Mouse (Mus musculus) myocyte (in vitro differentiated cells): ENCODE data around the gene Gipc1. TPM values are rescaled to one million over a fixed set of nuclear protein-coding genes. Genes with fewer than 3 reads are reported as not detected.

ENCODE experiments used
- H3K27me3 ChIP-seq: one replicate; pipeline ENCODE4 v1.6.1; 2011; ENCODE audit not compliant: control insufficient read depth, insufficient read depth, insufficient read length
- H3K36me3 ChIP-seq: one replicate; pipeline ENCODE4 v1.6.1; 2011; ENCODE audit not compliant: control insufficient read depth, insufficient read depth
- H3K4me2 ChIP-seq: one replicate; pipeline ENCODE4 v1.6.1; 2011; ENCODE audit warnings: low read depth, control low read depth
- H3K4me3 ChIP-seq: one replicate; pipeline ENCODE4 v1.5.1; 2011; ENCODE audit warnings: mild to moderate bottlenecking, control low read depth, moderate library complexity
- H3K79me2 ChIP-seq: one replicate; pipeline ENCODE4 v1.6.1; 2011; ENCODE audit not compliant: control insufficient read depth, insufficient read depth
- H3ac ChIP-seq: one replicate; pipeline ENCODE4 v1.6.1; 2011; ENCODE audit not compliant: control insufficient read depth, insufficient read length
- CEBPB ChIP-seq: IDR thresholded peaks from 2 replicates; pipeline ENCODE4 v1.6.1; 2011; ENCODE audit warnings: mild to moderate bottlenecking, moderate library complexity; ENCODE audit not compliant: poor library complexity, insufficient read depth, severe bottlenecking
- E2F4 ChIP-seq: IDR thresholded peaks from one replicate; pipeline ENCODE4 v1.6.1; 2011; ENCODE audit warnings: mild to moderate bottlenecking, control low read depth, moderate library complexity; ENCODE audit not compliant: insufficient read depth
- MAX ChIP-seq: IDR thresholded peaks from one replicate; pipeline ENCODE4 v1.6.1; 2011; ENCODE audit warnings: low read depth, mild to moderate bottlenecking, control low read depth
- MYOD1 ChIP-seq, 3 experiments: IDR thresholded peaks; one replicate each; pipeline ENCODE4 v1.6.1; 2011; ENCODE audit warnings: control low read depth in 2 of 3, low read depth in 2 of 3, mild to moderate bottlenecking in 2 of 3, moderate library complexity in 1 of 3; ENCODE audit not compliant: insufficient read length in 2 of 3, control insufficient read depth in 1 of 3
- MYOG ChIP-seq, 3 experiments: IDR thresholded peaks; one replicate each; pipeline ENCODE4 v1.6.1; 2011; ENCODE audit warnings: control low read depth in 2 of 3, low read depth in 2 of 3, mild to moderate bottlenecking in 2 of 3; ENCODE audit not compliant: insufficient read length in 2 of 3, control insufficient read depth in 1 of 3, insufficient read depth in 1 of 3
- POLR2A ChIP-seq: IDR thresholded peaks from one replicate; pipeline ENCODE4 v1.6.1; 2011; ENCODE audit warnings: low read depth, mild to moderate bottlenecking, control low read depth, moderate library complexity; ENCODE audit not compliant: insufficient read length
- POLR2AphosphoS2 ChIP-seq: IDR thresholded peaks from one replicate; pipeline ENCODE4 v1.6.1; 2011; ENCODE audit warnings: low read depth, control low read depth; ENCODE audit not compliant: insufficient read length
- REST ChIP-seq: IDR thresholded peaks from one replicate; pipeline ENCODE4 v1.6.1; 2011; ENCODE audit warnings: mild to moderate bottlenecking, control low read depth, moderate library complexity; ENCODE audit not compliant: insufficient read depth, insufficient read length
- SRF ChIP-seq: IDR thresholded peaks from one replicate; pipeline ENCODE4 v1.6.1; 2011; ENCODE audit warnings: low read depth; ENCODE audit not compliant: control insufficient read depth, insufficient read length
- TCF12 ChIP-seq: IDR thresholded peaks from one replicate; pipeline ENCODE4 v1.6.1; 2011; ENCODE audit warnings: mild to moderate bottlenecking, control low read depth; ENCODE audit not compliant: poor library complexity, insufficient read depth, severe bottlenecking
- TCF3 ChIP-seq: IDR thresholded peaks from one replicate; pipeline ENCODE4 v1.6.1; 2011; ENCODE audit warnings: low read depth, control low read depth; ENCODE audit not compliant: insufficient read length
- USF1 ChIP-seq: IDR thresholded peaks from one replicate; pipeline ENCODE4 v1.6.1; 2011; ENCODE audit warnings: low read depth, mild to moderate bottlenecking, control low read depth, moderate library complexity
- polyA plus RNA-seq: library from polyadenylated mRNA; unstranded; fragments of >200 nt; fragmentation: generic; extraction: Trizol; gene quantifications from one replicate; pipeline ENCODE4 v1.2.1, GENCODE M21; 2012; ENCODE audit warnings: missing spikeins

Gene Gipc1
- polyA plus RNA-seq, 1 experiment, result 85.5 TPM

DNA sequence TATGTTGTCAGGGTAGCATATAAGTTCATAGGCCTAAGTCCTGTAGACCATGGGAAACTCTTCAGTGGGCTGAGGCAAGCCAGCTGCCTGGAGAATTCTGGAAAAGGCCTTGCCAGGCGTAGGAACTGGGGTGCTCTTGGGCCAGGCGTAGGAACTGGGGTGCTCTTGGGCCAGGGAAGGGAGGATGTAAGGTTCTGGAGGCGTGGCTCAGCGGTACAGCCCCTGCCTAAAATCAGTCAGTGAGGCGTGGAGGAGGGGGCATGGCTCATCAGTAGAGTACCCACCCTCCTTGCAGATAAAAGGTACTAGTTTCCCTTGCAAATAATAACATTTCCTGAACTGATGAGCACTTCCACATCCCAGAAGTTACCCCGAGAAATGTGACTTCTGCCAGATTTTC lies 2.2 kb downstream of the Gipc1 start:
- Histone ChIP-seq H3K4me3 (no peak overlapping the region), H3K36me3 (no peaks in the 10 kb centered on the region), H3K79me2 (peaks cover 14% of the 10 kb centered on the region), H3ac (no peak overlapping the region), H3K27me3 (no peaks in the 10 kb centered on the region), H3K4me2 (no peak overlapping the region)
- TF ChIP-seq MAX (no peak), TCF12 (no peak), REST (no peak), POLR2A (no peak), CEBPB (no peak), POLR2AphosphoS2 (no peak), E2F4 (no peak), MYOG (IDR thresholded peaks at IDR 0.05; ENCODE audit: control insufficient read depth in 1 of 3, insufficient read depth in 1 of 3, insufficient read length in 2 of 3, low read depth in 2 of 3) (no peak), SRF (no peak), TCF3 (no peak), MYOD1 (IDR thresholded peaks at IDR 0.05; ENCODE audit: control insufficient read depth in 1 of 3, insufficient read length in 2 of 3, low read depth in 2 of 3) (no peak), USF1 (no peak)

DNA sequence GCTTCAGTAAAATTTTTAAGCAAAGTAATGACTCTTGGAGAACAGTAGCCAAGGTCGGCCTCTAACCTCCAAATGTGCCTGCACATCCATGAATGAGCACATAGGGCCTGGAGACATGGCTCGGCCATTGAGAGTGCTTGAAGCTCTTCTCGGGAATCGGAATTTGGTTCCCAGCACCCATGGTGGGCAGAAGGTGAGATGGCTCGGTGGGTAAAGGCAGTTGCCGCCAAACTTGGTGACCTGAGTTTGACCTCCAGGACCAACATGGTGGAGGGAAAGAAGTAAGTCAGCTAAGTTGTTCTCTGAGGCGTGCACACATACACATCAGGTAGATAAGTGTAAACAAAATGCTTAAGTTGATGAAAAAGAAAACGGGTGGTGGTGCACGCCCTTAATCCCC lies 3.6 kb downstream of the Gipc1 start:
- Histone ChIP-seq H3K79me2 (peaks cover 14% of the 10 kb centered on the region), H3K27me3 (no peaks in the 10 kb centered on the region), H3K4me2 (no peak overlapping the region), H3K4me3 (no peak overlapping the region), H3K36me3 (no peaks in the 10 kb centered on the region), H3ac (no peak overlapping the region)
- TF ChIP-seq MAX (no peak), SRF (no peak)

DNA sequence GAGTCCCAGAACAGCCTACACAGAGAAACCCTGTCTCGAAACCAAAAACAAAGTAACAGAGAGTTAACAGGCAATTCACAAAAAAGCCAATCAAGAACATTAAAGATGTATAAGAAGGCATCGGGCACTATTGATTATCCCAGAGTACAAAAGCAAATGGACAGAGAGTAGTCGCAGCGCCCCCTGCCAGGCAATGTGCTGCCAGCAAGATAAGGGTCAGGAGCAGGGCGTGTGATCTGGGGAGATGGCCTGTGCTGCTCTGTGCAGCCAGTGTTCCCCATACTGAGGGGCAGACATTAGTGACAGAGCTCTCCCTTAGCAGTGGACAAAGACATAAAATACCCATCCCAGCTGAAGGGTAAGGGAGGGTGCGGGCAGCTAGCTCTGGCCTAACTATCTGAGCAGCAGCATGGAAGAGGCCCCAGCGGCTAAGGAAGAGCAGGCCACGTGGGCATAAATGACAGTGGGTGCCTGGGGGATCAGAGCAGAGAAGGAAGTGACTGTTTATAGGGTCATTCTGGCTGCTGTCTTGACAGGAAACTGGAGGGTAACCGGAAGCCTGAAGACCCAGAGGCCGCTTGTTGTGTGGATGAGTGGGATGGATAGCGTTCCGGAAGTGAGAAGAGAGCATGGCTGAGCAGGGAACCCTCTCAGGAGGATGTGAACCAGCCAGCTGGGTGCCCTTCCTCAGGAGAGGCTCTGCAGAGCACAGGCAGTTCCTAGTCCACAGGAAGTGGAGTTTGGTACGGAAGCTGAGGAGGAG lies 4.2 kb downstream of the Gipc1 start:
- Histone ChIP-seq H3K36me3 (no peaks in the 10 kb centered on the region), H3ac (no peak overlapping the region), H3K27me3 (no peaks in the 10 kb centered on the region), H3K4me3 (no peak overlapping the region), H3K4me2 (no peak overlapping the region), H3K79me2 (peaks cover 14% of the 10 kb centered on the region)
- TF ChIP-seq REST, result no peak
- TF ChIP-seq POLR2A, result no peak
- TF ChIP-seq USF1, result no peak
- no peak for TF ChIP-seq E2F4
- no peak for TF ChIP-seq MAX
- no peak for TF ChIP-seq TCF12
- TF ChIP-seq SRF, result no peak
- TF ChIP-seq CEBPB, result no peak
- no peak for TF ChIP-seq POLR2AphosphoS2
- no peak for TF ChIP-seq MYOG (IDR thresholded peaks at IDR 0.05; ENCODE audit: control insufficient read depth in 1 of 3, insufficient read depth in 1 of 3, insufficient read length in 2 of 3, low read depth in 2 of 3)
- TF ChIP-seq TCF3, result no peak
- TF ChIP-seq MYOD1 (IDR thresholded peaks at IDR 0.05; ENCODE audit: control insufficient read depth in 1 of 3, insufficient read length in 2 of 3, low read depth in 2 of 3), result no peak

DNA sequence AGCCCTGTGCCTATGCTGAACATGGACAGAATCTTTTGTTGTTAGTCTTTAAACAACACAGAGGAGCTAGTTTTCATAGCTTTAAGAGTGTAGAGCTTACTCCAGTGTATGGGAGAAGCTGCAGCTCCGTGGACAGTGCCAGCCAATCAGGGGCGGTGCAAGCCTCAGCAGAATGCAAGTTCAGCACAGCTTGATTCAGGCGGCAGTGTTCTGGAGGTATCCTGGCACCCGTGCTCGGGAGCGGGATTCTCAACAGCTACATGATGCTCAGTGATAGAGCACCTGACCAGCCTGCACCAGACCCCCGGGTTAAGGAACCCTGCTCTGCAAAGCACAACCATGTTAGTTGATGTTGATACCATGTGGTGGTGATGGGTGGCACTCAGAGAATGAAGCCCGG lies 8.1 kb downstream of the Gipc1 start:
- H3K4me3 ChIP-seq, result no peak overlapping the region
- TF ChIP-seq E2F4, result no peak
- no peak for TF ChIP-seq POLR2A
- no peak for TF ChIP-seq REST
- no peak for TF ChIP-seq SRF
- TF ChIP-seq USF1, result no peak
- no peak for TF ChIP-seq POLR2AphosphoS2
- no peak for TF ChIP-seq TCF3
- TF ChIP-seq TCF12, result no peak
- no peak for TF ChIP-seq CEBPB
- TF ChIP-seq MAX, result no peak
- TF ChIP-seq MYOD1 (IDR thresholded peaks at IDR 0.05; ENCODE audit: control insufficient read depth in 1 of 3, insufficient read length in 2 of 3, low read depth in 2 of 3), result no peak
- no peak for TF ChIP-seq MYOG (IDR thresholded peaks at IDR 0.05; ENCODE audit: control insufficient read depth in 1 of 3, insufficient read depth in 1 of 3, insufficient read length in 2 of 3, low read depth in 2 of 3)

More for the DNA sequence above, 8.1 kb downstream of the Gipc1 start:
- Histone ChIP-seq H3K27me3 (no peaks in the 10 kb centered on the region), H3K4me2 (no peak overlapping the region), H3K79me2 (no peaks in the 10 kb centered on the region), H3K36me3 (no peaks in the 10 kb centered on the region), H3ac (no peak overlapping the region)
